Mouse (Mus musculus): ENCODE data around the gene Epha3. TPM values are rescaled to one million over a fixed set of nuclear protein-coding genes. Genes with fewer than 3 reads are reported as not detected.

Epha3 gene
- polyA plus RNA-seq, 1 experiment from 2014 or later = 5.5 TPM

GRCm38 (mm10) chr16:63506437-63506836 is 357.5 kb downstream of the Epha3 start:
- 82% methylated on average over 2 of the region's 2 CpGs for WGBS
- Histone ChIP-seq H3K27ac (ENCODE audit: low read length) (no peak overlapping the region), H3K4me1 (ENCODE audit: control insufficient read depth, insufficient read depth, low read length) (no peaks in the 10 kb centered on the region), H3K4me2 (ENCODE audit: low read depth, low read length) (no peak overlapping the region), H3K36me3 (ENCODE audit: control insufficient read depth, insufficient read depth, low read length) (no peaks in the 10 kb centered on the region), H3K9me3 (ENCODE audit: control insufficient read depth, low read length) (no peaks in the 10 kb centered on the region), H3K27me3 (replicated peaks; ENCODE audit: control insufficient read depth, insufficient read depth, low read length) (no peaks in the 10 kb centered on the region), H3K9ac (ENCODE audit: low read depth, low read length) (no peak overlapping the region), H3K4me3 (ENCODE audit: low read length) (no peak overlapping the region)
- ATAC-seq = no peak

- H3K27ac ChIP-seq (ENCODE audit: low read length) = no peak overlapping the region
- H3K4me1 ChIP-seq (ENCODE audit: control insufficient read depth, insufficient read depth, low read length) = no peaks in the 10 kb centered on the region
- 75% methylated on average over 6 of the region's 6 CpGs for WGBS
- no peaks in the 10 kb centered on the region for H3K36me3 ChIP-seq (ENCODE audit: control insufficient read depth, insufficient read depth, low read length)
- no peaks in the 10 kb centered on the region for H3K9me3 ChIP-seq (ENCODE audit: control insufficient read depth, low read length)
- no peak overlapping the region for H3K9ac ChIP-seq (ENCODE audit: low read depth, low read length)
- no peak overlapping the region for H3K4me2 ChIP-seq (ENCODE audit: low read depth, low read length)
- H3K4me3 ChIP-seq (ENCODE audit: low read length) = no peak overlapping the region
- H3K27me3 ChIP-seq (replicated peaks; ENCODE audit: control insufficient read depth, insufficient read depth, low read length) = no peaks in the 10 kb centered on the region
- ATAC-seq = no peak
Measured at GRCm38 (mm10) chr16:63501456-63501855, 362.5 kb downstream of the Epha3 start.

- Histone ChIP-seq H3K36me3 (ENCODE audit: control insufficient read depth, insufficient read depth, low read length) (no peaks in the 10 kb centered on the region), H3K4me1 (ENCODE audit: control insufficient read depth, insufficient read depth, low read length) (no peaks in the 10 kb centered on the region), H3K27ac (ENCODE audit: low read length) (no peak overlapping the region), H3K4me3 (ENCODE audit: low read length) (no peak overlapping the region), H3K27me3 (replicated peaks; ENCODE audit: control insufficient read depth, insufficient read depth, low read length) (no peaks in the 10 kb centered on the region), H3K9ac (ENCODE audit: low read depth, low read length) (no peak overlapping the region), H3K4me2 (ENCODE audit: low read depth, low read length) (no peak overlapping the region), H3K9me3 (ENCODE audit: control insufficient read depth, low read length) (no peaks in the 10 kb centered on the region)
- ATAC-seq = no peak
- 78% methylated on average over 4 of the region's 4 CpGs for WGBS
Measured at GRCm38 (mm10) chr16:63500975-63501393, 363.0 kb downstream of the Epha3 start.
